Mouse (Mus musculus) CD4-positive, CD25-positive, alpha-beta regulatory T cell, adult 4 months (primary cell): ENCODE results near the gene Mmp21. TPM values are rescaled to one million over a fixed set of nuclear protein-coding genes. Genes with fewer than 3 reads are reported as not detected.
"Not testable (repeated sequence)": the region's sequence is repeated elsewhere in the genome, so short reads cannot be mapped to it uniquely, and the experiment has no call there.

ENCODE experiments used
- ATAC-seq: one replicate; pipeline ENCODE4 v1.8.0; 2017
- polyA plus RNA-seq, 2 experiments: library from polyadenylated mRNA; unstranded; fragments of 100-300 nt; shearing (Covaris generic); gene quantifications; one replicate each; pipeline ENCODE4 v1.2.1; 2017

Gene Mmp21
- under 1 TPM in 1 of 2 experiments, not detected in 1; 0.47 TPM for polyA plus RNA-seq

DNA sequence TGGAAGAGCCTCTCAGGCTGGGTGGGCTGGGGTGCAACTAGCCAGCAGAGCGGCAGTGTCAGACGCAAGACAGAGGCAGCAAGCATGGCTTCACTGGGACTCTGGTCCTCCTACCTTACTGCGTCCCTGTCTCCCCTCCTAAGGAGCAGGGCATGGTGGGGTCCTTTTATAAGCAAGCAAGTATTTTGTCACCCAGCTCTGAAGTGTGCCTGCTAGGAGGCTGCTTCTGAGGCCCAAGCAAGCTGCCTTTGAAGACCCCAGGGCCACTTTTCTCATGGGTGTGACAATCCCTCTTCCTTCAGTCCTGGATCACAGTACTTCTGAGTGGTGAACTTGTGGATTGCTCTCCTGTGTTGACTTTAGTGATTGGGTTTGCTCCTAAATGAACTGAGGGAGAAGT, at the start of gene Mmp21:
Gene Mmp21 (minus strand): TSS at position 101 of the 400 bp plus-strand sequence.
- no peak for ATAC-seq

DNA sequence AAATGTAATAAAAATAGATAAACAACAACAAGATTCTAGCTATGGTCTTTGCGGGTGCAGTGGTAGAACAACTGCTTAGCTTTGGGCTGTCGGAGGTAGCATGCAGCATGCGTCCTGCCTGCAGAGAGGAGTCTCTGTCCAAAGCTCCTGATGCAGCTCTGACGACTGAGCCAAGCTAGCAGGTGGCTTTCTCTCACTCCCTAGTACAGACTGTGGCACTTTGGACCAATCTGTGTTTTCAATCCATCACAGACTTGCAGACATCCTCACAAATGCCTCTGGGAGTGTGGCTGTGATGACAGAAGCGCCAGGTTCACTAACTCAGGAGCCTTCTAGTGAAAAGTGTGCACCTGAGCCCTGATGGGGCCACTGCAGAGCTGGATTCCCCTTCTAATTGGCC, 49.5 kb upstream of the Mmp21 start:
- ATAC-seq: no peak

DNA sequence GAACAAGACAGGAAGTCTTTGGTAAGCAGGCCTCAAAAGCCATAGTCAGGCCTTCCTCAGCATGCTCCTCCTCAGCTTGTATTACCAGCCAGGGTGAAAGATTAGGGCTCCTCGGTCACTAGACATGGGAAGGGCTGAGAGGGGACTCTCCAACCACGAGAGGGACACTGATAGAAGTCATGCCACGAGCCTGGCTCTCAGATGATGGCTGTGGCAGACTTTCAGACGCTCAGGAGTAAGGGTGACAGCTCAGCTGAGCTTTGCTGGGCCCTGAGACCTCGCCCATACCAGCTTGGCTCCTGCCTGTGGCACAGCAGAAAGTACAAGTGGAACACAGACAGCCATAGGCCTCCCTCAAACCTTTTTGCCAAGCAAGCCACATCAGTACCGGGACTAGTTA, 47.2 kb upstream of the Mmp21 start:
- ATAC-seq: no peak

DNA sequence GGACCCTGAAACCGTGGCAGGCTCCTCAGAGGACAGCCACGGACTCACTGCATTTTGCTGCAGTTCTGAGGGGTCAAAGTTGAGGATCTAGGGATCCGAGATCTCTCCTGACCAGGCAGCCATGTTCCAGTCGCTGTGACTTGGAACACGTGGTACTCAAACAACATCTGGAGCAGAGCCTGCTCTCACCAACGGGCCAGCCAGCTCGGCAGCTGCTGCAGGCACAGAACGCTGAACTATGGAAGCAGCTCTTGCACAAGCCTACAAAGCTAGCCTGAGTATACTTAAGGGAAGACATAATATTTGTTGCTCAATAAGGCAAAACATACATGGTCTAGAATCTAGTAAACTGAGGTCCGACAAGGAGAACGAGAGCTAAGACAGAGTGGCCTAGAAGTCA, 45.7 kb upstream of the Mmp21 start:
- no peak for ATAC-seq

DNA sequence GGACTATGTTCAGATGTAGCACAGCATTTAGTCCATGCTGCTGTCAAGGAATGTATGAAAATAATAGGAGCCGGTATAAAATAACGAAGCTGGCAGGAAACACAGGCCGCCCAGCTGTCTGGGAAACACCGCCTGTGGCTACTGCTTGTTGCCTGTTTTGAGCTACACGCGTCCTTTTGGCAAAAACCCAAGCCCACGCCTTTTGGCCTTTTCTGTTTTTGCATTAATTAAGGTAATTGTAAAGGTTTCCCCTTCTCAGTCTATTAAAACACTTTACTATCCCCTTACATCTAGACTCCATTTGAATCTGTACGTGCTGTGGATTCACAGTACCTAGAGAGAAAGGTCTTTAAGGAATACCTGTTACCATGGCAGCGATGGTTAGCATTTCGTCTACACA, 45.0 kb upstream of the Mmp21 start:
- no peak for ATAC-seq

DNA sequence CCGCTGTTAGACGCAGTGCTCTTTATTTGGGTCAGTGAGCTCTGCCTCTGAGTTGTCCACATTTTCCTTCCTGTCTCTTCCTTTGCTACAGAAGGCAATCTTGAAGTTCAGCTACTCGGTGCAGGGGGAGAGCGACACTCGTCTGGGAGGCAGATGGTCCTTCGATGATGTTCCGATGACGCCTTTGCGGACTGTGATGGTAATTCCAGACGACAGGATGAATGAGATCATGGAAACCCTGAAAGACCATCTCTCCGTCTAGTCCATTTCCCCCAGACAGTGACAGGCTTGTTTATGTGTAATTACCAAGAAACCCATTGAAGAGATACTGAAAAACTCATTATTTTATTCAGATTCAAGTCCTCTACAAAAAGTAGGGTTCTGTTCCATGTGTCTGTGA, 40.8 kb upstream of the Mmp21 start:
- ATAC-seq: no peak

DNA sequence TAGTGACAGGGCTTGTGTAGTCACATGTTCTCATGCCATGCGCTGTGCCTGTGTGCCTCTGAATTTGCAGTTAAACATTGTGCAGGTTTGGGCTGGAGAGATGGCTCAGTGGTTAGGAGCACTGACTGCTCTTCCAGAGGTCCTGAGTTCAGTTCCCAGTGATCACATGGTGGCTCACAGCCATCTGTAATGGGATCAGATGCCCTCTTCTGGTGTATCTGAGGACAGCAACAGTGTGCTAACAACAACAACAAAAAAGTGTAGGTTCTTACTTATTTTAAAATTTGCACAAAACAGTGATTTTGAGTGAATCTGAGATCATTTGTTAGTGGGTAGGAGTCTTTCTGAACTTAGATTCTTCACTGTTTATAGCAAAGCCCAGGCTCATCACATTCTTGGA, 38.7 kb upstream of the Mmp21 start:
- ATAC-seq: no peak

DNA sequence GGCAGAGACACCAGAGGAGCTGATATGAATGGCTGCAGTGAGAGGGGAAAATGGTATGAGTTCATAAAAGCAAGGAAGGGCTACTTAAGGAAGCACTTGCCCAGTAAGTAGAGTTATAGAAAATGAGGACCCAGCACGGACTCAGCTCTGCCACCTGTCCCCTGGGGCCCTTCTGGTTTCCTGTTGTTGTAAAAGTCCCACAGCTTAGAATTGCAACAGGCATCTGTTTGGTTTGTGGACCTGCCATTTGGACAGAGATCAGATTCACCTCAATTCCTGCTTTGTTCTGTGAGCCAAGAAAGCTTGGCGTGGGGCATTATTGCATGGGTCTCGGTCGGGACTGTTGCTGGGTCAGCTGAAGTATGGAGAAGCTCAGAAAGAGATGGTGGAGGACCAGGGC, 35.5 kb upstream of the Mmp21 start:
- no peak for ATAC-seq

DNA sequence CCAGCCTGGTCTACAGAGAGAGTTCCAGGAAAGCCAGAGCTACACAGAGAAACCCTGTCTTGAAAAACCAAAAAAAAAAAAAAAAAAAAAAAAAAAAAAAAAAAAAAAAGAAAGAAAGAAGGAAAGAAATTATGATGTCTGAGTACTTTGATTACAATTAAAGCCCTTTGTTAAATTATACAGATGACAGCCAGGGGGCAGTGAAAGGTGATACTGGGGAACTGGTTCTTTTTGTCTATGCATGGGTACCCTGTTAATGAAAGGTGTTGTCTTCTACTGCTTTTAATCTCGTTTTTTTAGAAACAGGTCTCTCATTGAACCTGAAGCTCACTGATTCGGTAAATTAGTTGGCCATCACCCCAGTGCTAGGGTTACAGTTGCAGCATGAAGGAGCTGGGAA, 27.4 kb upstream of the Mmp21 start:
- no peak for ATAC-seq

DNA sequence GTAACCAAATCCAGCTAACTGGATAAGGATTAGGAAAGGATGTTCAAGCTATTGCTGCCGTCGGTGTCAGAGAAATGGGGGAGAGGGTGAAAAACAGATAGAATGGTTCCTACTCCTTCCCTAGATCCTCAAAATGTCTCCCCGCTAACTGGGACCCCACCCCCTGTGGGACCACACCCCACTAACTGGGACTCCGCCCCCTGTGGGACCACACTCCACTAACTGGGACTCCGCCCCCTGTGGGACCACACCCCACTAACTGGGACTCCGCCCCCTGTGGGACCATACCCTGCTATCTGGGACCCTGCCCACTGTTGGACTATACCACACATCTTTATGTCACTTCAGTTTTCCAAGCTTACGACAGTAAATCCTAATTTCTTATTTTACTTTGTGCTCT, 24.0 kb upstream of the Mmp21 start:
- no peak for ATAC-seq

DNA sequence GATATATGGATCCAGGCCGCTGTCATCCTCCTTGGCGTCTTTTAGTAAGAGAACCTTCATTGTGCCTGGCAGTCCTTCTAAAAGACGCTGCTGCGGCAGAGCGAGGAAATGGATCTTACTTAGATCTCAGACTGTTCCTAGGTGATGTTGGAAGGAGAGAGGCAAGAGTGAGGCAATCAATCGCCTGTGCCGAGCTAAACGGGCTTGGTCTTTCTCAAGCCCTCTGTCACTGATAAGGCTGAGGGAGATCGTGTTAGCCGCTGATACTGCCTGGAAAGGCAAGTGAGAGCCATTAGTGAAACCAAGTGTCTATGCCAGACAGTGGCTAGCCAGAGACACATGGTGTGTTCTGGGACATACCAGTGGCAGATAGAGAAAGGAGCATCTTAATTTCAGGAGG, 22.5 kb upstream of the Mmp21 start:
- ATAC-seq: no peak

DNA sequence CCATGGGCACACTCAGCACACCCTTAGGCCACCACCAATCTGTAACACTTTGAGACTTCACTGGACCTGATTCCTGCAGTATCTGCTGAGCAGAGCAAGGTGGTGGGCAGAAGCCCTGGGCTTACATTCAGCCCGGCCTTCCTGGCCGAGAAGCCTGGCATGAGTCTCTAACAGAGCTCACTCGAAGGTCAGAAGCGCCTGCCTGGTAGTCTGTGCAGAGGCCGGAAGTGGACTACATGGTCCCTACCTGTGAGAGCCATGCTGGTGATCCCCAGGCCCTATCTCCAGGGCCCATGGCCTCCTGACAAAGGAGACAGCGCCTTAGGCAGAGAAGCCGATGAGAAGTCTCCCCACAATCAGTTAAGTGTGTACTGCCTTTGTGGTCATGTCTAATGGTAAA, 21.5 kb upstream of the Mmp21 start:
- no peak for ATAC-seq

DNA sequence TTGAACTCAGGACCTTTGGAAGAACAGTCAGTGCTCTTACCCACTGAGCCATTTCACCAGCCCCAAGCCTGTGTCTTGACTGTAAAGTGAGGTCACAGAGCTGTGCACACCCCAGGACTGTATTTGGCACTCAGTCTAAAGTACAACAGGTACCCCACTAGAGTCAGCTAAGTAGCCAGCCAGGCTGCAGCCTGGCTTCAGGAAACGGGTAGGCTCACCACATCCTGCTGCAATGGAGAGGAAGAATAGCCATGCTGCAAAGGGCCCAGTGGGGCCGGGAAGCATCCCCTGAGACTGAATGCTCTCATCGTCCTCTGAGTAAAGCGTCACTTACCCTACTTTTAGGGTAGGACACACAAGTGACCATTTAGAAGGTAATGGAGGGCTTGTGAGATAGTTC, 20.0 kb upstream of the Mmp21 start:
- no peak for ATAC-seq

DNA sequence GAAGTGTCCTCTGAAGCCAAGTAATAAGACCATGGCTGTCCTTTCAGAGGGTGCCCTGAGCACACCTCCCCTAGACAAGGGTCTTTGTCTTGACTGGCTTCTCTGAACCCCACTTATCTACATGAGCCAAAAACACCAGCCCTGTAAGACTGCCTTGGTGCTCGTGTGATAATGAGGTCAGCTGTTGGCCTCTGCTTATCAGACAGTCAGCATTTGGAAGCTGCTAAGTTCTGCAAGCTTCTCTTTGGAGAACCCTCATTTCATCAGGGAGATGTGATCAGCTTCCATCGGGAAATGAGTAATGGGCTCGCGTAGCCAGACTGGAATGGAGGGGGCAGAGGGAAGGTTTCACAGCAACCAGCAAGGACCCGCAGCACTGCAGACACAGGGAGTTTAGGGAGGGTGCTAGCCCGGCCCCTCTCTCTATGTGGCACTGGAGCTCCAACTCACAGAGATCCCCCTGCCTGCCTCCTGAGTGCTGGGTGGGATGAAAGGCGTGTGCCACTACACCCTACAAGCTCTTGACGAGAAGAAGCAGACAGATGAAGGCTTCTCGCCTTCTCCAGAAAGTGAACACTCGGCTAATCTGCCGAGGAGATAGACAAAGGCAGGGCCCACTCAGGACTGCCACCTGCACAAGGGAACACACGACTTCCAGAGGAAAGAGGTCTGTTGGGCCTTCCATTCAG, 18.3 kb upstream of the Mmp21 start:
- ATAC-seq: no peak

DNA sequence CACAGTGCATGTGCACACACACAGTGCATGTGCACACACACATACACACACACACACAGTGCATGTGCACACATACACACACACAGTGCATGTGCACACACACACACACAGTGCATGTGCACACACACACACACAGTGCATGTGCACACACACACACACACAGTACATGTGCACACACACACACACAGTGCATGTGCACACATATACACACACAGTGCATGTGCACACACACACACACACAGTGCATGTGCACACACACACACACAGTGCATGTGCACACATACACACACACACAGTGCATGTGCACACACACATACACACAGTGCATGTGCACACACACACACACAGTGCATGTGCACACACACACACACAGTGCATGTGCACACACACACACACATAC, 5.8 kb upstream of the Mmp21 start:
- ATAC-seq: not testable (repeated sequence)

DNA sequence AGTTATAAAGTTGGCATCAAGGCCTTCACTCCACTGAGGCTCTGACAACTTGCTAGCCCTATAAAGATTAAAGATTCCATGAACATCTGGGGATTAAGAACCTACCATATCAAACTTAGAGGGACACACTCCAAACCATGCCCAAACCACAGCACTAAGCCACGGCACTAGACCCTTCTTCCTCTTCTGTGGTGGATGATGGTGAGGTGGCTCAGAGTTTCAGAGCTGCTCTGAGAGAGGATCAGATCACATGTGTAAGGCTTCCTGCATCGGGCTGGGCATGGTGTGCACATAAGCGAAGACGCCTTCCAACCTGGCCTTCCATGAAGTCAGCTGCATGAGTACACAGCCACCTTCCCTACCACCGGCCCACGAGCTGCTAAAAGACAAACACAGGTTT, 4.8 kb upstream of the Mmp21 start:
- ATAC-seq: no peak

DNA sequence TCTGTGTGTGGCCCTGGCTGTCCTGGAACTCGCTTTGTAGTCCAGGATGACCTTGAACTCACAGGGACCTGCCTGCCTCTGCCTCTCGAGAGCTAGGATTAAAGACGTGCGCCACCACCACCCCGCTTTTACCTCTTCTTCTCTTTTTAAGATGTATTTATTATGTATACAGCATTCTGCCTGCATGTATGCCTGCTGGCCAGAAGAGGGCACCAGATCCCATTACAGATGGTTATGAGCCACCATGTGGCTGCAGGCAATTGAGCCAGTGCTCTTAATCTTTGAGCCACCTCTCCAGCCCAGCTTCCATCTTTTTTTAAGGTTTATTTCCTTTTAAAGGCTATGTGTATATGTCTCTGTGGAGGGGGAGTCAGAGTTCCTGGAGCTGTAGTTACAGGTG, 4.2 kb upstream of the Mmp21 start:
- no peak for ATAC-seq

DNA sequence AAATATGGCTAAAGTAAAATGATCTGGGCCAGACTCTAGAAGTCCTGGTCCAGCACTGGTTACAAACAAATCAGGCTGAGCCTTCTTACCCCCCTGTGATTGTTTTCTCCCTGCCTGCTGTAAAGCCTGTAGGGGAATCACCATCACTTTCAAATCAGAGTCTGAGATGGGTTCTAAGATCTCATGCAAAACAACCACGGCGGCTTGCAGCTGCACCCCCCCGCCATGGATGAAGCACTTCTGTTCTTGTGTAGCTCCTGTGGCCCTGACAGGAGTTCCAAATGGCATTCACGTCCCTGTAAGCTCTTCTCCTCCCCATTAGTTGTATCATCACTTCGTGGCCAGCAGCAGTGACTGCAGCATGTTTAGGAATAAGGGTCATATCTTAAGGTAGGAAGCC, 3.8 kb upstream of the Mmp21 start:
- ATAC-seq: no peak

DNA sequence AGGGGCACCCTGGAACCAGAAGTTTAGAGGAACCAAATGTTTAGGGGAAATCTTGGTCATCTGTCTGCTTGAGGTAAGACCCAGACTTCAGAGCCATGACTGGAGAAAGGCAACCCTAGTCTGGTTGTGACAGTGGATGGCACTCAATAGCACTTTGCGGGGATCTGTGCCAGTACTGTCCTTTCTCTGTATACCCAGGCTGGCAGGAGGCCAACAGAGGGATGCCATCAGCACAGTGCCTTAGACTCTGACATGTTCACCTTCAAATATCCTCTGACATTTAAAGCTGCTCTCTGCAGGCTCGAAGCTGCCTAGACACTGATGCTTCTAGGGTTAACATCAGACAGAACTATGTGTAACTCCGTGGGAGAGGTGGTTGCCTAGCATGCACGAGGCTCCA, 422 bp downstream of the Mmp21 start:
- ATAC-seq: no peak

DNA sequence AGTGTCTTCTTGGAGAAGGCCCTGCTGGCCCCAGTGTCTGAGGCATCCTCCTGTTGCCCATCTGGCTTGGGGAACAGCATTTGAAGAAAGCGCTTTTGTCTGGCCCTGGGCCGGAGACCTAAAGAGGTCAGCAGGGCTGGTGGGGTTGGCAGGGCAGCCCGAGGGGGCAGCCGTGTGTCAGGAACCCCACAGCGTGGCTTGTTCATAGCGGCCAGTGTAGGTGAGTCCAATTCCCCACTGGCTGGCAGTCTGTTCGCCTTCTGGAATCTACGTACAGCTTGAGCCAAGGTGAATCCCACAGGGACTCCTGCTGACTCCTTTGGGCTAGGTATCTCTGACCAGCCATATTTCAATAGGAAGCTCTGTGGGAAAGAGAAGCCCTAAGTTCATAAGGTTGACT, 1.1 kb downstream of the Mmp21 start:
- ATAC-seq: no peak

DNA sequence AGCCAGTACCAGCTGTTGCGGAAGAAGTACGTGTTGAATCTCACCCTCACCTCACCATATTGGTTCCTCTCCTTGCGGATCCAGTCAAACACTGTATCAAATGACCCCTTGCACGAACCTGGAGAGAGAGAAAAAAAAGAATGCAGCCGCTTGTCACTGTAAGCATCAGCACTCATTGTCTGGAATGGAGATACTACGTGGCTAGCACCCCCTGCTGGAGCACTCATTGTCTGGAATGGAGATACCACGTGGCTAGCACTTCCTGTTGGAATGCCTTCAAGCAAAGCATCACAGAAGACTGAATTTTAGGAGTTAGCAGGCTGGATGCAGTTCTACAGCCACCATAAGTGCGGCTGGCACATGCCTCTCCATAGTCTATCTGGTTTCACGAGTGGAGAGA, 3.9 kb downstream of the Mmp21 start:
- no peak for ATAC-seq

DNA sequence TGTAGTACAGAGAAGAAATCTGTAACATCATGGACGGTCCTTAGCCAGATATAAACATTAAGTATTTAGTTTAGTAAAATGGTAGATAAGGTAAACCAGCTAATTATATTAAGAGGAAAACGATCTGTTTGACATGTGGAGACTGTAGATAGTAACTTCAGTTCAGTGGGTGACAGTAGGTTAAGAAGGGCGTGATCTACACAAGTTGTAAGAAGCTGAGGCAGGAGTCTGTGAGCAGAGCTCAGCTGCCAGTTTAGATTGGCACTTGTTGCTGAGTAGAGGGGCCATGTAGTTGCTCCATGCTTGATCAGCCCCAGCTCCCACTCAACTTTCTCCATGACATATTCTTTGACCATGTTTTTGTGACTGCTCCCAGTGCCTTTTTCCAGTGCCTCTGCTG, 9.0 kb downstream of the Mmp21 start:
- no peak for ATAC-seq

DNA sequence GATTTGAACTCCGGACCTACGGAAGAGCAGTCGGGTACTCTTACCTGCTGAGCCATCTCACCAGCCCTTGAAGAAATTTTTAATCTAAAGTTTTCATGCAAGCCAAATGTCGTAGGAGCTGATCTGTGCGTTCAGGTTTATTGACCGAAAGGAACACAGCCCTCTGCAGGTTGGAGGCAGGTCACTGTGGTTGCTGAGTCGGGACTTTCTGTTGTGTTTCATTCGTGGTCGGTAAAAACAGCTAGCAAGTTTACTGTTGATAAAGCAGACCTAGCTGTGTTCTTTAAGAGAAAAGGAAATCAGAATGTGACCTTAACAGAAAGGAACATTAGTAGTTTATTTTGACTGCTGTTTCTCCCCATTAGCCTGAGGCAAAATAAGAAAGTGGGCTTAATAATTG, 9.9 kb downstream of the Mmp21 start:
- ATAC-seq: no peak

DNA sequence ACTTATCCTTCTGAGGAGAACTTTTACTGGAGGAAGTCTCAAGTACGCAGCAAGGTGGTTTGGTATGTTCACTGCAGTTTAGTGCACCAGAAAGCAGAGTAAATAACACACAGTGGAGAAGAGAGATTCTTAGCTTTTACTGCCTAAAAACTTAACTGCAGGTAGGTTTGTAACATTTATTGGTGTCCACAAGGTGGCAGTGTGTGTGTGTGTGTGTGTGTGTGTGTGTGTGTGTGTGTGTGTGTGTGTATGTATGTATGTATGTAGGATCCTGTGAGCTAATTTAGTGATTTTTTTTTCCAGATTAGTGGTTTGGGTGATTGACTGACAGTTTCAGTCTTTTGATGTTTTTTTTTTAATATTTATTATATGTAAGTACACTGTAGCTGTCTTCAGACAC, 10.8 kb downstream of the Mmp21 start:
- peak; percentile 37 for ATAC-seq

DNA sequence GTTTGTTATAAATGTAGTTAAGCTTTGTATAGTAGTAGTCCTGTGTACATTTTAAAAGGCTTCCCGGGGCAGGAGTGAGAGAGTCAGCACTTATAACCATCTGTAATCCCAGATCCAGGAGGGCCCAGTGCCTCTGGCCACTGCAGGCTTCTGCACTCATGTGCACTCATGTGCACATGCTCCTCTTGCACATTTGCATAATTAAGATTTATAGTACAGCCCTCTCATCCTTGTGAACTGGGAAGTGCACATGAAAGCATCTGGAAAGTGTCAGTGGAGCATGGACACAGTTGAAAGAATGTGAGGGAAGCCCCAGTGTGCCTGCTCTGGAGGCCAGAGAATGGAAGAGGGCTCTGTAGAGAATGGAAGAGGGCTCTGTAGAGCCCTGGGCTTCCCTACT, 17.4 kb downstream of the Mmp21 start:
- no peak for ATAC-seq

DNA sequence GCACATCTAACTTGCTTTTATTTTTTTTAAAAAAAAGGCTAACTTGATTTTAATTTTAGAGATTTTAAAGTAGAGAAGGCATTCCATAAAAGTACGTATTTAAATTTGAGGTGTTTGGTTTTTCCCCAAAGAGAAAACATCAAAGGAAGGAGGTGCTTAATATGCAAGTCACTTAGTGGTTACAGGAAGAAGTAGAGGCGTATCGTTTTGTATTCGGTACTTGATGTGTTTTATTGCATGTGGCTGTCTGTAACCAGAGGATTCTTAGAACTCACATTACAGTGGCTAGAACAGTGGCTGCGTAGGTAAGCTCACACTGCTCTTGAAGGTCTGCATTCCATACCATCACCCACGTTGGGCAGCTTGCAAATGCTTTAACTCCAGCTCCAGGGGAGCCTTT, 34.1 kb downstream of the Mmp21 start:
- peak; percentile 99 for ATAC-seq
